Mouse (Mus musculus) heart, embryonic 13.5 days (tissue): ENCODE results near the gene Mbnl1. TPM values are rescaled to one million over a fixed set of nuclear protein-coding genes. Genes with fewer than 3 reads are reported as not detected.

Source experiments
- ATAC-seq: fragments of 200-750 bp; cut with Nextera tagmentation; 2 replicates; pipeline ENCODE4 v1.8.0; 2017; ENCODE audit warnings: moderate TSS enrichment; ENCODE audit not compliant: insufficient number of reproducible peaks, low FRiP score, low TSS enrichment; ENCODE audit errors: extremely low read depth
- H3K27ac ChIP-seq: fragments of 300-500 bp; sonication (generic); replicated peaks from 2 replicates; pipeline ENCODE4 v1.5.1; 2015; ENCODE audit warnings: moderate library complexity, mild to moderate bottlenecking, inconsistent platforms
- H3K27me3 ChIP-seq: fragments of 300-500 bp; sonication (generic); replicated peaks from 2 replicates; pipeline ENCODE4 v1.6.1; 2015; ENCODE audit warnings: mild to moderate bottlenecking, inconsistent platforms
- H3K36me3 ChIP-seq: fragments of 300-500 bp; sonication (generic); 2 replicates; pipeline ENCODE4 v1.6.1; 2015; ENCODE audit warnings: mild to moderate bottlenecking, inconsistent platforms
- H3K4me1 ChIP-seq: fragments of 300-500 bp; sonication (generic); 2 replicates; pipeline ENCODE4 v1.6.1; 2015; ENCODE audit warnings: inconsistent platforms
- H3K4me2 ChIP-seq: fragments of 300-500 bp; sonication (generic); 2 replicates; pipeline ENCODE4 v1.6.1; 2015; ENCODE audit warnings: inconsistent platforms, mild to moderate bottlenecking, moderate library complexity
- H3K4me3 ChIP-seq: fragments of 300-500 bp; sonication (generic); 2 replicates; pipeline ENCODE4 v1.5.1; 2015; ENCODE audit warnings: moderate library complexity, mild to moderate bottlenecking, inconsistent platforms
- H3K9ac ChIP-seq: fragments of 300-500 bp; sonication (generic); 2 replicates; pipeline ENCODE4 v1.6.1; 2015; ENCODE audit warnings: inconsistent platforms, mild to moderate bottlenecking, moderate library complexity
- H3K9me3 ChIP-seq: fragments of 300-500 bp; sonication (generic); 2 replicates; pipeline ENCODE4 v1.6.1; 2016; ENCODE audit warnings: inconsistent platforms
- WGBS: fragments of 180-500 bp; shearing (Covaris S2); methylation state at CpG from one replicate; pipeline ENCODE4 v1.1.7; 2015; ENCODE audit warnings: mixed read lengths; 5-methylcytosine and 5-hydroxymethylcytosine counted together
- polyA plus RNA-seq: library from polyadenylated mRNA; unstranded; fragments of >200 nt; fragmentation: Nextera tagmentation; extraction: Ambion mirVana; gene quantifications from 2 replicates; pipeline ENCODE4 v1.2.1, GENCODE M21; 2015

The Mbnl1 gene
- polyA plus RNA-seq, 1 experiment from 2014 or later: 66.0 TPM

GRCm38 (mm10) chr3:60504775-60505430, 32.3 kb downstream of the Mbnl1 start:
- H3K4me1 ChIP-seq: peaks cover 67% of the 10 kb centered on the region
- H3K9me3 ChIP-seq: no peaks in the 10 kb centered on the region
- peak overlapping the region; percentile 25; the same call in 1 of the 2 replicates for H3K9ac ChIP-seq
- H3K4me2 ChIP-seq: peak overlapping the region; percentile 78
- H3K4me3 ChIP-seq: peak overlapping the region; percentile 10; the same call in 1 of the 2 replicates
- ATAC-seq: no peak
- no peaks in the 10 kb centered on the region for H3K36me3 ChIP-seq
- WGBS: 56% methylated on average over 5 of the region's 5 CpGs
- H3K27ac ChIP-seq: no peak overlapping the region
- H3K27me3 ChIP-seq: no peaks in the 10 kb centered on the region

GRCm38 (mm10) chr3:60506821-60507220, 34.2 kb downstream of the Mbnl1 start:
- WGBS: 83% methylated on average over 5 of the region's 5 CpGs
- Histone ChIP-seq H3K4me2 (no peak overlapping the region), H3K36me3 (no peaks in the 10 kb centered on the region), H3K27ac (no peak overlapping the region), H3K4me3 (no peak overlapping the region), H3K9ac (no peak overlapping the region), H3K27me3 (no peaks in the 10 kb centered on the region), H3K9me3 (no peaks in the 10 kb centered on the region), H3K4me1 (peaks cover 76% of the 10 kb centered on the region)
- no peak for ATAC-seq

- H3K9me3 ChIP-seq: no peaks in the 10 kb centered on the region
- no peaks in the 10 kb centered on the region for H3K27me3 ChIP-seq
- H3K9ac ChIP-seq: no peak overlapping the region
- 91% methylated on average over 3 of the region's 3 CpGs for WGBS
- no peaks in the 10 kb centered on the region for H3K36me3 ChIP-seq
- no peak overlapping the region for H3K4me2 ChIP-seq
- peaks cover 77% of the 10 kb centered on the region for H3K4me1 ChIP-seq
- no peak for ATAC-seq
- no peak overlapping the region for H3K4me3 ChIP-seq
- no peak overlapping the region for H3K27ac ChIP-seq
These were observed 34.9 kb downstream of the Mbnl1 start for GRCm38 (mm10) chr3:60507496-60507895.

- no peak overlapping the region for H3K4me2 ChIP-seq
- no peaks in the 10 kb centered on the region for H3K36me3 ChIP-seq
- no peak overlapping the region for H3K4me3 ChIP-seq
- peaks cover 77% of the 10 kb centered on the region for H3K4me1 ChIP-seq
- no peaks in the 10 kb centered on the region for H3K27me3 ChIP-seq
- H3K27ac ChIP-seq: no peak overlapping the region
- H3K9me3 ChIP-seq: no peaks in the 10 kb centered on the region
- no peak overlapping the region for H3K9ac ChIP-seq
- 93% methylated on average over 2 of the region's 2 CpGs for WGBS
- ATAC-seq: no peak
These were observed 35.3 kb downstream of the Mbnl1 start for GRCm38 (mm10) chr3:60507979-60508378.

- Histone ChIP-seq H3K9me3 (no peaks in the 10 kb centered on the region), H3K4me1 (peaks cover 79% of the 10 kb centered on the region), H3K36me3 (no peaks in the 10 kb centered on the region), H3K27me3 (no peaks in the 10 kb centered on the region), H3K4me3 (no peak overlapping the region), H3K4me2 (no peak overlapping the region), H3K27ac (no peak overlapping the region), H3K9ac (no peak overlapping the region)
- 91% methylated on average over 3 of the region's 3 CpGs for WGBS
- ATAC-seq: no peak
These were observed 38.6 kb downstream of the Mbnl1 start for GRCm38 (mm10) chr3:60511197-60511596.

GRCm38 (mm10) chr3:60513337-60513736, 40.7 kb downstream of the Mbnl1 start:
- Histone ChIP-seq H3K4me2 (no peak overlapping the region; the same call in 1 of the 2 replicates), H3K4me3 (no peak overlapping the region), H3K9ac (peak overlapping the region; percentile 28; the same call in 1 of the 2 replicates), H3K9me3 (no peaks in the 10 kb centered on the region), H3K36me3 (no peaks in the 10 kb centered on the region), H3K27me3 (no peaks in the 10 kb centered on the region), H3K4me1 (peaks cover 82% of the 10 kb centered on the region), H3K27ac (peak overlapping the region; percentile 68)
- 49% methylated on average over 7 of the region's 7 CpGs for WGBS
- no peak for ATAC-seq

- H3K4me3 ChIP-seq: no peak overlapping the region
- ATAC-seq: no peak
- H3K27me3 ChIP-seq: no peaks in the 10 kb centered on the region
- H3K36me3 ChIP-seq: no peaks in the 10 kb centered on the region
- H3K4me2 ChIP-seq: no peak overlapping the region; the same call in 1 of the 2 replicates
- H3K9ac ChIP-seq: 0 out of 2 replicates have a peak overlapping the region, but pooled peaks have one; percentile 28
- no peaks in the 10 kb centered on the region for H3K9me3 ChIP-seq
- peak overlapping the region; percentile 68 for H3K27ac ChIP-seq
- peaks cover 80% of the 10 kb centered on the region for H3K4me1 ChIP-seq
- WGBS: 31% methylated on average over 2 of the region's 2 CpGs
These were observed 41.1 kb downstream of the Mbnl1 start for GRCm38 (mm10) chr3:60513746-60514145.

- no peak overlapping the region for H3K9ac ChIP-seq
- no peak for ATAC-seq
- no peaks in the 10 kb centered on the region for H3K27me3 ChIP-seq
- peak overlapping the region; percentile 18; the same call in 1 of the 2 replicates for H3K4me2 ChIP-seq
- H3K36me3 ChIP-seq: no peaks in the 10 kb centered on the region
- H3K9me3 ChIP-seq: no peaks in the 10 kb centered on the region
- H3K27ac ChIP-seq: peak overlapping the region; percentile 79
- no peak overlapping the region for H3K4me3 ChIP-seq
- H3K4me1 ChIP-seq: peaks cover 75% of the 10 kb centered on the region
These were observed 42.8 kb downstream of the Mbnl1 start for GRCm38 (mm10) chr3:60515430-60515829.

- ATAC-seq: no peak
- WGBS: 31% methylated on average over 12 of the region's 12 CpGs
These were observed 43.5 kb downstream of the Mbnl1 start for GRCm38 (mm10) chr3:60516054-60516674.

GRCm38 (mm10) chr3:60517234-60517787, 44.7 kb downstream of the Mbnl1 start:
- Histone ChIP-seq H3K9me3 (no peaks in the 10 kb centered on the region), H3K36me3 (no peaks in the 10 kb centered on the region), H3K9ac (peak overlapping the region; percentile 50), H3K4me3 (no peak overlapping the region), H3K27me3 (no peaks in the 10 kb centered on the region), H3K4me1 (peaks cover 67% of the 10 kb centered on the region), H3K4me2 (peak overlapping the region; percentile 11; the same call in 1 of the 2 replicates), H3K27ac (peak overlapping the region; percentile 53)
- ATAC-seq: no peak
- WGBS: 39% methylated on average over 3 of the region's 3 CpGs

More at GRCm38 (mm10) chr3:60516054-60516674, 43.5 kb downstream of the Mbnl1 start:
- Histone ChIP-seq H3K4me1 (peaks cover 70% of the 10 kb centered on the region), H3K27ac (peak overlapping the region; percentile 79), H3K36me3 (no peaks in the 10 kb centered on the region), H3K9ac (peak overlapping the region; percentile 52), H3K4me2 (peak overlapping the region; percentile 44; the same call in 1 of the 2 replicates), H3K4me3 (no peak overlapping the region), H3K27me3 (no peaks in the 10 kb centered on the region), H3K9me3 (no peaks in the 10 kb centered on the region)

GRCm38 (mm10) chr3:60519337-60519736, 46.7 kb downstream of the Mbnl1 start:
- H3K9ac ChIP-seq: no peak overlapping the region
- no peak for ATAC-seq
- no peaks in the 10 kb centered on the region for H3K36me3 ChIP-seq
- 69% methylated on average over 3 of the region's 3 CpGs for WGBS
- H3K4me3 ChIP-seq: no peak overlapping the region
- peaks cover 65% of the 10 kb centered on the region for H3K4me1 ChIP-seq
- no peaks in the 10 kb centered on the region for H3K27me3 ChIP-seq
- no peak overlapping the region for H3K4me2 ChIP-seq
- no peaks in the 10 kb centered on the region for H3K9me3 ChIP-seq
- H3K27ac ChIP-seq: no peak overlapping the region
